Mouse (Mus musculus) ES-Bruce4 (cell line): Measurements from ENCODE around the gene 1810010D01Rik. TPM values are rescaled to one million over a fixed set of nuclear protein-coding genes. Genes with fewer than 3 reads are reported as not detected.
A peak's percentile ranks its signal among the peaks of the same experiment; 100 is the strongest.

Source experiments
- H3K27ac ChIP-seq: 2 replicates; pipeline ENCODE4 v1.5.1; 2012; ENCODE audit warnings: low read length, inconsistent platforms; ENCODE audit not compliant: insufficient read depth
- H3K27me3 ChIP-seq: 2 replicates; pipeline ENCODE4 v1.6.1; 2012; ENCODE audit warnings: mild to moderate bottlenecking, low read length, inconsistent platforms; ENCODE audit not compliant: control insufficient read depth, poor library complexity, insufficient read depth, severe bottlenecking
- H3K36me3 ChIP-seq: 2 replicates; pipeline ENCODE4 v1.6.1; 2012; ENCODE audit warnings: inconsistent platforms, mild to moderate bottlenecking, low read length, moderate library complexity; ENCODE audit not compliant: control insufficient read depth, poor library complexity, insufficient read depth, severe bottlenecking
- H3K4me1 ChIP-seq: one replicate; pipeline ENCODE4 v1.8.1; 2011; ENCODE audit warnings: low read length; ENCODE audit not compliant: control insufficient read depth, insufficient read depth
- H3K4me3 ChIP-seq: 2 replicates; pipeline ENCODE4 v1.5.1; 2011; ENCODE audit warnings: low read depth, mild to moderate bottlenecking, low read length
- H3K9ac ChIP-seq: 2 replicates; pipeline ENCODE4 v1.6.1; 2012; ENCODE audit warnings: low read depth, mild to moderate bottlenecking, inconsistent platforms; ENCODE audit not compliant: poor library complexity, severe bottlenecking
- H3K9me3 ChIP-seq: replicated peaks from 2 replicates; pipeline ENCODE4 v1.6.1; 2012; ENCODE audit warnings: mild to moderate bottlenecking, low read length, inconsistent platforms; ENCODE audit not compliant: control insufficient read depth, poor library complexity, insufficient read depth, severe bottlenecking
- CTCF ChIP-seq: IDR thresholded peaks from one replicate; pipeline ENCODE4 v1.8.1; 2011; ENCODE audit warnings: low read depth, low read length
- EP300 ChIP-seq: IDR thresholded peaks from 2 replicates; pipeline ENCODE4 v1.6.1; 2011; ENCODE audit warnings: low read depth, low read length; ENCODE audit not compliant: insufficient read depth
- POLR2A ChIP-seq: IDR thresholded peaks from one replicate; pipeline ENCODE4 v1.8.1; 2011; ENCODE audit warnings: low read length; ENCODE audit not compliant: insufficient read depth
- polyA plus RNA-seq: library from polyadenylated mRNA; stranded (reverse); fragments of >200 nt; gene quantifications from 2 replicates; pipeline ENCODE4 v1.2.4, GENCODE M21; 2011; ENCODE audit warnings: low read depth; ENCODE audit not compliant: missing spikeins, insufficient read depth, insufficient read length

Gene 1810010D01Rik
- polyA plus RNA-seq, result 0.91 and 4.5 TPM in 2 replicates

GRCm38 (mm10) chr7:145208006-145208405 is at the start of gene 1810010D01Rik:
1810010D01Rik (minus strand) TSS chr7:145208119.
- Histone ChIP-seq H3K9ac (no peak within 1 kb of the TSS), H3K27ac (no peak within 1 kb of the TSS), H3K27me3 (no peaks in the 10 kb centered on the region), H3K4me3 (no peak within 1 kb of the TSS), H3K4me1 (peaks cover 8% of the 10 kb centered on the region), H3K36me3 (no peaks in the 10 kb centered on the region), H3K9me3 (no peaks in the 10 kb centered on the region)
- TF ChIP-seq POLR2A (no peak), CTCF (no peak), EP300 (no peak)

- H3K27ac ChIP-seq, result no peak overlapping the region
- H3K9me3 ChIP-seq, result no peaks in the 10 kb centered on the region
- no peaks in the 10 kb centered on the region for H3K36me3 ChIP-seq
Measured at GRCm38 (mm10) chr7:145256092-145256491, 48.2 kb upstream of the 1810010D01Rik start.

GRCm38 (mm10) chr7:145253986-145254630 is 46.2 kb upstream of the 1810010D01Rik start:
- Histone ChIP-seq H3K27ac (no peak overlapping the region), H3K9ac (no peak overlapping the region), H3K9me3 (no peaks in the 10 kb centered on the region), H3K27me3 (no peaks in the 10 kb centered on the region), H3K36me3 (no peaks in the 10 kb centered on the region), H3K4me1 (no peaks in the 10 kb centered on the region), H3K4me3 (no peak overlapping the region)
- no peak for TF ChIP-seq CTCF
- no peak for TF ChIP-seq EP300
- no peak for TF ChIP-seq POLR2A

More at GRCm38 (mm10) chr7:145256092-145256491, 48.2 kb upstream of the 1810010D01Rik start:
- Histone ChIP-seq H3K9ac (no peak overlapping the region), H3K4me3 (no peak overlapping the region), H3K4me1 (no peaks in the 10 kb centered on the region), H3K27me3 (no peaks in the 10 kb centered on the region)
- no peak for TF ChIP-seq POLR2A

- no peaks in the 10 kb centered on the region for H3K9me3 ChIP-seq
- no peak overlapping the region for H3K4me3 ChIP-seq
- no peaks in the 10 kb centered on the region for H3K36me3 ChIP-seq
- no peak overlapping the region for H3K27ac ChIP-seq
- TF ChIP-seq EP300, result no peak
- peak; percentile 86 for TF ChIP-seq CTCF
- TF ChIP-seq POLR2A, result no peak
- H3K4me1 ChIP-seq, result no peaks in the 10 kb centered on the region
- H3K9ac ChIP-seq, result no peak overlapping the region
- H3K27me3 ChIP-seq, result no peaks in the 10 kb centered on the region
Measured at GRCm38 (mm10) chr7:145252715-145253476, 45.0 kb upstream of the 1810010D01Rik start.

GRCm38 (mm10) chr7:145250225-145250624 is 42.3 kb upstream of the 1810010D01Rik start:
- H3K36me3 ChIP-seq, result no peaks in the 10 kb centered on the region
- H3K4me1 ChIP-seq, result no peaks in the 10 kb centered on the region
- H3K27ac ChIP-seq, result no peak overlapping the region
- no peak for TF ChIP-seq POLR2A
- no peak for TF ChIP-seq CTCF
- no peak for TF ChIP-seq EP300
- H3K4me3 ChIP-seq, result no peak overlapping the region
- no peaks in the 10 kb centered on the region for H3K27me3 ChIP-seq
- no peaks in the 10 kb centered on the region for H3K9me3 ChIP-seq
- no peak overlapping the region for H3K9ac ChIP-seq

- Histone ChIP-seq H3K27me3 (no peaks in the 10 kb centered on the region), H3K4me1 (no peaks in the 10 kb centered on the region), H3K9ac (no peak overlapping the region), H3K4me3 (no peak overlapping the region), H3K36me3 (no peaks in the 10 kb centered on the region), H3K9me3 (no peaks in the 10 kb centered on the region), H3K27ac (no peak overlapping the region)
- TF ChIP-seq POLR2A (no peak), EP300 (no peak), CTCF (no peak)
Measured at GRCm38 (mm10) chr7:145248911-145249310, 41.0 kb upstream of the 1810010D01Rik start.
